Mouse (Mus musculus): Measurements from ENCODE around the gene Tmem121b. TPM values are rescaled to one million over a fixed set of nuclear protein-coding genes. Genes with fewer than 3 reads are reported as not detected.

The Tmem121b gene
- 28.7 and 31.8 TPM in 2 replicates for polyA plus RNA-seq (2012; rRNA removed)

- DNase-seq (ENCODE audit: extremely low spot score in 1 of 2, low spot score in 1 of 2) = peak; percentile 85 to 93
These were observed at the start of gene Tmem121b for GRCm38 (mm10) chr6:120493374-120494181. Tmem121b (minus strand) TSS chr6:120493807.

GRCm38 (mm10) chr6:120542061-120542460 is 48.5 kb upstream of the Tmem121b start:
- no peak for DNase-seq (ENCODE audit: extremely low spot score in 1 of 2, low spot score in 1 of 2)

GRCm38 (mm10) chr6:120541386-120541785 is 47.8 kb upstream of the Tmem121b start:
- no peak for DNase-seq (ENCODE audit: extremely low spot score in 1 of 2, low spot score in 1 of 2)

GRCm38 (mm10) chr6:120539781-120540231 is 46.2 kb upstream of the Tmem121b start:
- DNase-seq (ENCODE audit: extremely low spot score in 1 of 2, low spot score in 1 of 2) = no peak

- DNase-seq (ENCODE audit: extremely low spot score in 1 of 2, low spot score in 1 of 2) = peak in 1 of 2 experiments; percentile 77
These were observed 45.6 kb upstream of the Tmem121b start for GRCm38 (mm10) chr6:120539132-120539759.

- DNase-seq (ENCODE audit: extremely low spot score in 1 of 2, low spot score in 1 of 2) = no peak
These were observed 42.7 kb upstream of the Tmem121b start for GRCm38 (mm10) chr6:120536337-120536736.

GRCm38 (mm10) chr6:120532594-120532993 is 39.0 kb upstream of the Tmem121b start:
- no peak for DNase-seq (ENCODE audit: extremely low spot score in 1 of 2, low spot score in 1 of 2)

GRCm38 (mm10) chr6:120531020-120531965 is 37.7 kb upstream of the Tmem121b start, which contains the start of gene Hdhd5:
Hdhd5 (minus strand) TSS chr6:120531319.
- peak; percentile 84 to 95 for DNase-seq (ENCODE audit: extremely low spot score in 1 of 2, low spot score in 1 of 2)

- no peak for DNase-seq (ENCODE audit: extremely low spot score in 1 of 2, low spot score in 1 of 2)
These were observed 35.5 kb upstream of the Tmem121b start for GRCm38 (mm10) chr6:120529123-120529522.

- DNase-seq (ENCODE audit: extremely low spot score in 1 of 2, low spot score in 1 of 2) = no peak
These were observed 31.2 kb upstream of the Tmem121b start for GRCm38 (mm10) chr6:120524796-120525195.

GRCm38 (mm10) chr6:120519647-120520046 is 26.0 kb upstream of the Tmem121b start:
- DNase-seq (ENCODE audit: extremely low spot score in 1 of 2, low spot score in 1 of 2) = no peak

- peak in 1 of 2 experiments; percentile 54 for DNase-seq (ENCODE audit: extremely low spot score in 1 of 2, low spot score in 1 of 2)
These were observed 23.7 kb upstream of the Tmem121b start for GRCm38 (mm10) chr6:120517311-120517710.

GRCm38 (mm10) chr6:120516879-120517278 is 23.3 kb upstream of the Tmem121b start:
- DNase-seq (ENCODE audit: extremely low spot score in 1 of 2, low spot score in 1 of 2) = no peak

- DNase-seq (ENCODE audit: extremely low spot score in 1 of 2, low spot score in 1 of 2) = no peak
These were observed 22.8 kb upstream of the Tmem121b start for GRCm38 (mm10) chr6:120516422-120516821.

- DNase-seq (ENCODE audit: extremely low spot score in 1 of 2, low spot score in 1 of 2) = no peak
These were observed 17.6 kb upstream of the Tmem121b start for GRCm38 (mm10) chr6:120511212-120511611.

- peak; percentile 72 to 83 for DNase-seq (ENCODE audit: extremely low spot score in 1 of 2, low spot score in 1 of 2)
These were observed 16.8 kb upstream of the Tmem121b start for GRCm38 (mm10) chr6:120510425-120510824.

- peak in 1 of 2 experiments; percentile 25 for DNase-seq (ENCODE audit: extremely low spot score in 1 of 2, low spot score in 1 of 2)
These were observed 16.4 kb upstream of the Tmem121b start for GRCm38 (mm10) chr6:120509975-120510374.

- DNase-seq (ENCODE audit: extremely low spot score in 1 of 2, low spot score in 1 of 2) = no peak
These were observed 15.0 kb upstream of the Tmem121b start for GRCm38 (mm10) chr6:120508645-120509044.

- no peak for DNase-seq (ENCODE audit: extremely low spot score in 1 of 2, low spot score in 1 of 2)
These were observed 11.9 kb upstream of the Tmem121b start for GRCm38 (mm10) chr6:120505531-120505930.

- DNase-seq (ENCODE audit: extremely low spot score in 1 of 2, low spot score in 1 of 2) = peak; percentile 84 to 87
These were observed 10.4 kb upstream of the Tmem121b start for GRCm38 (mm10) chr6:120504051-120504450.

All from frontal cortex, adult 2 months (tissue).